8 mouse cellular contexts compared by ENCODE assay signal in genomic region chr13:58384779-58385546, GRCm38 (mm10). TPM values are rescaled to one million over a fixed set of nuclear protein-coding genes. Genes with fewer than 3 reads are reported as not detected.
DNase-seq lines count a peak whose midpoint lies in the region; ATAC-seq and TF ChIP-seq lines count a peak whose summit lies in the region.

Gene 2210016F16Rik (minus strand): TSS chr13:58385225.

- peaks cover 22% of the 10 kb centered on the region for H3K4me1 ChIP-seq in E14TG2a.4 (replicated peaks; ENCODE audit: low read depth, low read length)
- peaks cover 13% of the 10 kb centered on the region for H3K4me1 ChIP-seq in forebrain, embryonic 15.5 days
- H3K4me1 ChIP-seq in lung, embryonic 15.5 days: peaks cover 11% of the 10 kb centered on the region

- peak within 1 kb of the TSS; percentile 84 for H3K4me3 ChIP-seq in E14TG2a.4 (replicated peaks; ENCODE audit: low read length)
- H3K4me3 ChIP-seq in forebrain, embryonic 15.5 days: peak within 1 kb of the TSS; percentile 71
- H3K4me3 ChIP-seq in lung, embryonic 15.5 days: peak within 1 kb of the TSS; percentile 88

- intact Hi-C loops in heart, postnatal 14 days (cut with DNase I): loop anchor here (5.0 to 10.0 kb wide), 2 partner anchors 223 to 370 kb away; no protein-coding TSS in a partner anchor

- peaks cover 38% of the 10 kb centered on the region for H3K36me3 ChIP-seq in E14TG2a.4 (ENCODE audit: insufficient read depth, low read length)
- peaks cover 33% of the 10 kb centered on the region for H3K36me3 ChIP-seq in forebrain, embryonic 15.5 days
- peaks cover 30% of the 10 kb centered on the region for H3K36me3 ChIP-seq in lung, embryonic 15.5 days

- peak; percentile 30 for DNase-seq in cerebellum, adult 11 months
- DNase-seq in heart, postnatal 14 days: peak; percentile 67 to 78
- DNase-seq in large intestine, adult 2 months (ENCODE audit: low read depth, low spot score): no peak
- peak; percentile 80 for DNase-seq in testis, postnatal 14 days (ENCODE audit: low spot score)

- peak within 1 kb of the TSS; percentile 88 for H3K4me2 ChIP-seq in forebrain, embryonic 15.5 days (replicated peaks)
- peak within 1 kb of the TSS; percentile 95 for H3K4me2 ChIP-seq in lung, embryonic 15.5 days

- 0 out of 2 replicates have a peak within 1 kb of the TSS, but pooled peaks have one; percentile 31 for H3K27ac ChIP-seq in forebrain, embryonic 15.5 days (replicated peaks)
- peak within 1 kb of the TSS; percentile 59 for H3K27ac ChIP-seq in lung, embryonic 15.5 days

- H3K9me3 ChIP-seq in E14TG2a.4 (ENCODE audit: low read length): peaks cover 30% of the 10 kb centered on the region
- peaks cover 12% of the 10 kb centered on the region for H3K9me3 ChIP-seq in forebrain, embryonic 15.5 days
- H3K9me3 ChIP-seq in lung, embryonic 15.5 days: peaks cover 6% of the 10 kb centered on the region; the same call in 1 of the 2 replicates

- no peak for TF ChIP-seq CTCF in E14TG2a.4 (conservative IDR thresholded peaks at IDR 0.05; ENCODE audit: low read length)

- ATAC-seq in forebrain, embryonic 15.5 days (replicated peaks): peak; percentile 77
- ATAC-seq in lung, embryonic 15.5 days (ENCODE audit: borderline replicate concordance, extremely low read depth, low FRiP score, low TSS enrichment): peak; percentile 72
- ATAC-seq in neutrophil, adult 5-6 weeks (ENCODE audit: extremely low read depth, insufficient number of reproducible peaks, low FRiP score, poor library complexity, severe bottlenecking): peak; percentile 20

- H3K9ac ChIP-seq in forebrain, embryonic 15.5 days (replicated peaks): peak within 1 kb of the TSS; percentile 69
- H3K9ac ChIP-seq in lung, embryonic 15.5 days: peak within 1 kb of the TSS; percentile 83

- H3K27me3 ChIP-seq in E14TG2a.4 (ENCODE audit: insufficient read depth, low read length): 0 out of 2 replicates have a peak, but pooled peaks cover 5% of the 10 kb centered on the region
- H3K27me3 ChIP-seq in forebrain, embryonic 15.5 days: no peaks in the 10 kb centered on the region
- no peaks in the 10 kb centered on the region for H3K27me3 ChIP-seq in lung, embryonic 15.5 days

- WGBS in forebrain, embryonic 15.5 days: 3% methylated on average over 80 of the region's 80 CpGs
- 1% methylated on average over 80 of the region's 80 CpGs for WGBS in large intestine, adult 2 months
- WGBS in lung, embryonic 15.5 days: 2% methylated on average over 79 of the region's 80 CpGs

RNA-seq across cellular contexts. Expression of gene 2210016F16Rik, which starts in this region (rescaled TPM):
- 20.5 and 21.1 TPM in 2 replicates for polyA plus RNA-seq in forebrain, embryonic 15.5 days (2015; fragmentation: Nextera tagmentation; extraction: Ambion mirVana)
- 10 to 100 TPM; 12.7 to 13.7 TPM for total RNA-seq in heart, postnatal 14 days (2021)
- polyA plus RNA-seq in large intestine, adult 2 months (2012; rRNA removed): 56.0 and 92.3 TPM in 2 replicates
- 33.2 and 35.7 TPM in 2 replicates for polyA plus RNA-seq in lung, embryonic 15.5 days (2015; fragmentation: Nextera tagmentation; extraction: Ambion mirVana)
- 7.7 and 8.1 TPM in 2 replicates for total RNA-seq in neutrophil, adult 5-6 weeks (2017)

Comparison
In these comparisons a context has a peak if more than half of its experiments do, and no peak if none do; other contexts are left out.
1. ATAC-seq: peak in every context shown above with its lines; median percentile 77 in forebrain, embryonic 15.5 days; 72 in lung, embryonic 15.5 days; 20 in neutrophil, adult 5-6 weeks.